ENCODE assay signal across 9 mouse cellular contexts in genomic region chr13:84570984-84571844, GRCm38 (mm10).
DNase-seq lines count a peak whose midpoint lies in the region; ATAC-seq and TF ChIP-seq lines count a peak whose summit lies in the region.
"Had no signal": no experiment of that assay in that cellular context is flagged by ENCODE, and none has a peak within 500 bp of the region (broad histone marks: within the 10 kb centered on the region; RNA-seq: fewer than 3 reads in every experiment).

No protein-coding gene starts in this region.

- no peak for TF ChIP-seq CTCF in heart, postnatal 0 days (IDR thresholded peaks at IDR 0.05; ENCODE audit: low read depth)

- H3K4me3 ChIP-seq in heart, postnatal 0 days (ENCODE audit: low read depth, low read length): no peak overlapping the region
- H3K4me3 ChIP-seq: limb, embryonic 12.5 days; stomach, embryonic 15.5 days had no signal

- H3K9me3 ChIP-seq in heart, postnatal 0 days (replicated peaks; ENCODE audit: control insufficient read depth, low read length): no peaks in the 10 kb centered on the region
- H3K9me3 ChIP-seq: limb, embryonic 12.5 days; stomach, embryonic 15.5 days had no signal

- no peak overlapping the region for H3K4me2 ChIP-seq in heart, postnatal 0 days (ENCODE audit: low read depth, low read length)
- H3K4me2 ChIP-seq: limb, embryonic 12.5 days; stomach, embryonic 15.5 days had no signal

- no peaks in the 10 kb centered on the region for H3K4me1 ChIP-seq in heart, postnatal 0 days (ENCODE audit: control insufficient read depth, insufficient read depth)
- H3K4me1 ChIP-seq: limb, embryonic 12.5 days; stomach, embryonic 15.5 days had no signal

- no peak for TF ChIP-seq EP300 in heart, postnatal 0 days (IDR thresholded peaks at IDR 0.05; ENCODE audit: low read depth)

- H3K27me3 ChIP-seq in heart, postnatal 0 days (ENCODE audit: control insufficient read depth, insufficient read depth, low read length): no peaks in the 10 kb centered on the region
- H3K27me3 ChIP-seq: limb, embryonic 12.5 days; stomach, embryonic 15.5 days had no signal

- peak; percentile 41; the same call in 1 of the 2 replicates for ATAC-seq in heart, postnatal 0 days (ENCODE audit: insufficient read depth, low read depth)
- no peak for ATAC-seq in megakaryocyte progenitor cell, adult 5-6 weeks (replicated peaks; ENCODE audit: poor library complexity)

- DNase-seq in brain, embryonic 18.5 days (ENCODE audit: low read depth, low spot score): peak; percentile 84
- DNase-seq in embryo, embryonic 10 days (ENCODE audit: low spot score): peak; percentile 89
- peak; percentile 12 for DNase-seq in heart, postnatal 0 days (ENCODE audit: low spot score)
- DNase-seq in left cerebral cortex, postnatal 14 days (ENCODE audit: low spot score in 2 of 2): peak; percentile 41 to 49
- peak; percentile 97 for DNase-seq in retina, embryonic 14.5 days (ENCODE audit: low spot score)
- no peak for DNase-seq in thymus, postnatal 14 days

- H3K27ac ChIP-seq in heart, postnatal 0 days (ENCODE audit: low read depth): no peak overlapping the region
- H3K27ac ChIP-seq: limb, embryonic 12.5 days; stomach, embryonic 15.5 days had no signal

- 28% methylated on average over 10 of the region's 10 CpGs for WGBS in heart, postnatal 0 days

- no peaks in the 10 kb centered on the region for H3K36me3 ChIP-seq in heart, postnatal 0 days (replicated peaks; ENCODE audit: control insufficient read depth, insufficient read depth, low read length)
- H3K36me3 ChIP-seq: limb, embryonic 12.5 days; stomach, embryonic 15.5 days had no signal

- intact Hi-C loops in left cerebral cortex, postnatal 14 days (cut with DNase I): no loop called here

- H3K9ac ChIP-seq in heart, postnatal 0 days (replicated peaks; ENCODE audit: low read depth, low read length): no peak overlapping the region
- H3K9ac ChIP-seq: limb, embryonic 12.5 days; stomach, embryonic 15.5 days had no signal
